Comparison of ENCODE assay signal across 43 mouse cellular contexts in genomic region chr1:80496360-80496759, GRCm38 (mm10). TPM values are rescaled to one million over a fixed set of nuclear protein-coding genes. Genes with fewer than 3 reads are reported as not detected.
A peak's percentile ranks its signal among the peaks of the same experiment; 100 is the strongest.
DNase-seq lines count a peak whose midpoint lies in the region; ATAC-seq lines count a peak whose summit lies in the region.
"Had no signal": no experiment of that assay in that cellular context is flagged by ENCODE, and none has a peak within 500 bp of the region (broad histone marks: within the 10 kb centered on the region; RNA-seq: fewer than 3 reads in every experiment).

No protein-coding gene starts in this region.

- peak; percentile 63 for ATAC-seq in CD4-positive, CD25-positive, alpha-beta regulatory T cell, adult 4 months
- ATAC-seq: forebrain, postnatal 0 days had no signal

- peak; percentile 17 for DNase-seq in gastrocnemius, adult 18-20 months (ENCODE audit: low spot score)
- no peak for DNase-seq in gastrocnemius, postnatal 25 days
- peak; percentile 48 for DNase-seq in induced T-regulatory cell, adult 2 months (ENCODE audit: low read depth)
- DNase-seq in kidney, postnatal 4 days: no peak
- no peak for DNase-seq in cerebellum, postnatal 14 days
- no peak for DNase-seq in layer of hippocampus, adult 11-12 months (ENCODE audit: low spot score)
- DNase-seq: adrenal gland, postnatal 25 days; cerebellum, adult 18-20 months; cerebellum, postnatal 10 days; forebrain, postnatal 0 days; gastrocnemius, postnatal 36 days; heart, postnatal 10 days; kidney, adult 18-20 months; thymus, postnatal 14 days had no signal

RNA-seq across cellular contexts. Expression of gene Gm45261, which starts 35.1 kb away (rescaled TPM):
- not detected for total RNA-seq in gastrocnemius, adult 18-20 months (2021)
- not detected for total RNA-seq in gastrocnemius, postnatal 25 days (2021)
- not detected for polyA plus RNA-seq in CD4-positive, CD25-positive, alpha-beta regulatory T cell, adult 4 months (2017; shearing (Covaris generic))
- total RNA-seq: adrenal gland, adult 18-20 months; adrenal gland, postnatal 25 days; forebrain, postnatal 0 days; G1E; gastrocnemius, postnatal 36 days; heart, adult 18-20 months; heart, postnatal 10 days; hematopoietic stem cell, adult 5-6 weeks; layer of hippocampus, adult 18-20 months; layer of hippocampus, postnatal 10 days; left cerebral cortex, adult 2 months; left cerebral cortex, postnatal 25 days; liver, adult 2 months; midbrain, postnatal 0 days had no signal
- polyA plus RNA-seq: brain, embryonic 14.5 days; cortical plate, adult 2 months; embryonic facial prominence, embryonic 14.5 days; erythroblast, embryonic 14.5 days; forebrain, embryonic 12.5 days; forebrain, postnatal 0 days; G1E; heart, embryonic 13.5 days; hindbrain, embryonic 14.5 days; intestine, embryonic 14.5 days; kidney, embryonic 15.5 days; limb, embryonic 12.5 days; liver, adult 2 months; liver, embryonic 15.5 days; lung, embryonic 15.5 days; midbrain, embryonic 12.5 days; midbrain, postnatal 0 days; neural tube, embryonic 13.5 days; small intestine, adult 2 months; stomach, embryonic 14.5 days; testis, adult 2 months; urinary bladder, adult 2 months had no signal

Comparison
In these comparisons a context has a peak if more than half of its experiments do, and no peak if none do; other contexts are left out.
1. DNase-seq: peak in gastrocnemius, adult 18-20 months (single experiment) and induced T-regulatory cell, adult 2 months (single experiment); none in gastrocnemius, postnatal 25 days (single experiment), kidney, postnatal 4 days (0 of 2), cerebellum, postnatal 14 days (0 of 2) and layer of hippocampus, adult 11-12 months (single experiment).